Mouse (Mus musculus) kidney, postnatal 0 days (tissue): Measurements from ENCODE around the gene Pipox. TPM values are rescaled to one million over a fixed set of nuclear protein-coding genes. Genes with fewer than 3 reads are reported as not detected.

Source experiments
- ATAC-seq: fragments of 200-750 bp; cut with Nextera tagmentation; replicated peaks from 2 replicates; pipeline ENCODE4 v1.8.0; 2017; ENCODE audit warnings: low read depth, moderate number of reproducible peaks, moderate TSS enrichment, moderate library complexity; ENCODE audit not compliant: low FRiP score
- DNase-seq: peaks from one replicate; pipeline ENCODE4 v3.0.0-alpha.2; 2016; ENCODE audit warnings: low spot score
- H3K27ac ChIP-seq: fragments of 300-500 bp; sonication (generic); 2 replicates; pipeline ENCODE4 v1.5.1; 2014; ENCODE audit warnings: mild to moderate bottlenecking
- H3K27me3 ChIP-seq: fragments of 300-500 bp; sonication (generic); 2 replicates; pipeline ENCODE4 v1.6.1; 2014; ENCODE audit warnings: low read length, mixed read lengths; ENCODE audit not compliant: insufficient read depth
- H3K36me3 ChIP-seq: fragments of 300-500 bp; sonication (generic); 2 replicates; pipeline ENCODE4 v1.6.1; 2014; ENCODE audit warnings: low read length, mixed read lengths; ENCODE audit not compliant: insufficient read depth
- H3K4me1 ChIP-seq: fragments of 300-500 bp; sonication (generic); replicated peaks from 2 replicates; pipeline ENCODE4 v1.6.1; 2014; ENCODE audit warnings: antibody characterized with exemption, low read length, mixed read lengths; ENCODE audit not compliant: insufficient read depth
- H3K4me2 ChIP-seq: fragments of 300-500 bp; sonication (generic); 2 replicates; pipeline ENCODE4 v1.6.1; 2014; ENCODE audit warnings: mild to moderate bottlenecking, low read length, moderate library complexity, mixed read lengths
- H3K4me3 ChIP-seq: fragments of 300-500 bp; sonication (generic); replicated peaks from 2 replicates; pipeline ENCODE4 v1.5.1; 2014; ENCODE audit warnings: low read depth, low read length
- H3K9ac ChIP-seq: fragments of 300-500 bp; sonication (generic); 2 replicates; pipeline ENCODE4 v1.6.1; 2014; ENCODE audit warnings: low read depth, low read length
- H3K9me3 ChIP-seq: fragments of 300-500 bp; sonication (generic); replicated peaks from 2 replicates; pipeline ENCODE4 v1.6.1; 2016; ENCODE audit warnings: low read length, inconsistent platforms, mixed read lengths
- CTCF ChIP-seq: IDR thresholded peaks from 2 replicates; pipeline ENCODE4 v1.5.1; 2016; ENCODE audit warnings: antibody characterized with exemption, low read depth, mild to moderate bottlenecking, moderate library complexity
- WGBS: fragments of 180-500 bp; shearing (Covaris S2); extraction: QIAGEN DNeasy Blood & Tissue Kit; methylation state at CpG from one replicate; pipeline ENCODE4 v1.1.7; 2014; 5-methylcytosine and 5-hydroxymethylcytosine counted together
- polyA plus RNA-seq: library from polyadenylated mRNA; unstranded; fragments of >200 nt; fragmentation: Nextera tagmentation; extraction: Ambion mirVana; gene quantifications from 2 replicates; pipeline ENCODE4 v1.2.1, GENCODE M21; 2015

The Pipox gene
- polyA plus RNA-seq, 1 experiment from 2014 or later = 20.9 TPM

- H3K4me1 ChIP-seq = peaks cover 3% of the 10 kb centered on the region; the same call in 1 of the 2 replicates
These were observed 15.9 kb upstream of the Pipox start for GRCm38 (mm10) chr11:77909776-77910175.

DNA sequence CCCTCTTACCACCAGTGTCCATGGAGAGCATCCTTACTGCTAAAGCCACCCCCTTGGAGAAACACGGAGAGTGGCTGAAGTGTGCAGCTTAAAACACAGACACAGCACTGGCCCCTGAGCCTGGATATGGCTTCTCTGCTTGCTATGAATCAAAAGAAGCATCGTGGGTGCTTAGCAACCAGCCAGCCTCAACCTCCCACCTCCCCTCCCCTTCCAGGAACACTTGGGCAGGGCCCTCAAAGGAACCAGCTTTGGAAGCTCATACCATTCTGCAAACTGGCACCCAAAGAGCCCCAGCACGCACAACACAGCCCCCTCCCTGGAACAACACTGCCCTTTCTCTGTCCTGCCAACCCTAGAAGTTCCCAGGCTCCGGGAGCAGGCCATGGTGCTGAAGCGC is 15.5 kb upstream of the Pipox start:
- H3K36me3 ChIP-seq = no peaks in the 10 kb centered on the region
- H3K4me3 ChIP-seq = no peak overlapping the region
- TF ChIP-seq CTCF = no peak
- no peak overlapping the region for H3K4me2 ChIP-seq
- no peak overlapping the region for H3K9ac ChIP-seq
- no peaks in the 10 kb centered on the region for H3K9me3 ChIP-seq
- no peak overlapping the region for H3K27ac ChIP-seq
- peaks cover 3% of the 10 kb centered on the region; the same call in 1 of the 2 replicates for H3K4me1 ChIP-seq
- peaks cover 8% of the 10 kb centered on the region; the same call in 1 of the 2 replicates for H3K27me3 ChIP-seq
- DNase-seq (no peak), ATAC-seq (no peak)
- WGBS = 24% methylated on average over 5 of the region's 5 CpGs

More at GRCm38 (mm10) chr11:77909776-77910175, 15.9 kb upstream of the Pipox start:
- DNase-seq (no peak), ATAC-seq (no peak)
- no peak for TF ChIP-seq CTCF
- no peak overlapping the region for H3K4me3 ChIP-seq
- H3K9me3 ChIP-seq = no peaks in the 10 kb centered on the region
- no peaks in the 10 kb centered on the region for H3K36me3 ChIP-seq
- H3K4me2 ChIP-seq = no peak overlapping the region
- 17% methylated on average over 6 of the region's 6 CpGs for WGBS
- no peak overlapping the region for H3K9ac ChIP-seq
- H3K27me3 ChIP-seq = peaks cover 11% of the 10 kb centered on the region
- H3K27ac ChIP-seq = no peak overlapping the region

GRCm38 (mm10) chr11:77908468-77908867 is 14.6 kb upstream of the Pipox start:
- Histone ChIP-seq H3K9ac (no peak overlapping the region), H3K4me1 (peaks cover 3% of the 10 kb centered on the region; the same call in 1 of the 2 replicates), H3K4me3 (no peak overlapping the region), H3K27me3 (peaks cover 4% of the 10 kb centered on the region; the same call in 1 of the 2 replicates), H3K4me2 (no peak overlapping the region), H3K27ac (no peak overlapping the region), H3K9me3 (no peaks in the 10 kb centered on the region), H3K36me3 (no peaks in the 10 kb centered on the region)
- no peak for ATAC-seq
- DNase-seq = no peak
- no peak for TF ChIP-seq CTCF
- WGBS = 73% methylated on average over 4 of the region's 4 CpGs

DNA sequence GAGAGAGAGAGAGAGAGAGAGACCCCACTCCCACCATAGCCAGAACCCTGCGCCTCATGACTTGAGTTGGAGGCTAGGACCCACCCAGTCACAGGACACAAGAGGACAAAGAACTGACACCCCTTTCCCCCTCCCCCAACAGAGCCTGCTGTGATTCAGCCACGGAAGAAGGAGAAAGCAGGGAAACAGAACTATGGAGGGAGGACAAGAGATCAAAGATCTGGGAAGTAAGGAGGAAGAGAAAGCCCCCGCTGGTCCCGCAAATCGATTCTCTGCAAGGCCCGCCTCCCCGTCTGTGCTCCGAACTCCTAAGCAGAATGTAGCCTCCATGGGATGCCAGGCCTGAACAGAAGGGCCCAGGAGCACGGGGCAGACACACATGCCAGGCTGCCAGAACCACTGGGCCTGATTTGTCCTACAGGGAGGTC is 12.9 kb upstream of the Pipox start:
- WGBS = 14% methylated on average over 8 of the region's 9 CpGs
- H3K9ac ChIP-seq = no peak overlapping the region
- no peak overlapping the region for H3K27ac ChIP-seq
- no peak for TF ChIP-seq CTCF
- ATAC-seq (no peak), DNase-seq (no peak)
- no peaks in the 10 kb centered on the region for H3K9me3 ChIP-seq
- no peak overlapping the region for H3K4me3 ChIP-seq
- peaks cover 4% of the 10 kb centered on the region; the same call in 1 of the 2 replicates for H3K27me3 ChIP-seq
- H3K4me1 ChIP-seq = peaks cover 3% of the 10 kb centered on the region; the same call in 1 of the 2 replicates
- no peaks in the 10 kb centered on the region for H3K36me3 ChIP-seq
- H3K4me2 ChIP-seq = no peak overlapping the region

GRCm38 (mm10) chr11:77906097-77906687 is 12.3 kb upstream of the Pipox start:
- 49% methylated on average over 19 of the region's 19 CpGs for WGBS
- no peak for DNase-seq
- Histone ChIP-seq H3K4me2 (no peak overlapping the region), H3K36me3 (no peaks in the 10 kb centered on the region), H3K4me1 (peaks cover 3% of the 10 kb centered on the region; the same call in 1 of the 2 replicates), H3K4me3 (no peak overlapping the region), H3K9me3 (no peaks in the 10 kb centered on the region), H3K9ac (no peak overlapping the region), H3K27me3 (peaks cover 4% of the 10 kb centered on the region; the same call in 1 of the 2 replicates), H3K27ac (no peak overlapping the region)
- no peak for ATAC-seq
- no peak for TF ChIP-seq CTCF

- ATAC-seq (no peak), DNase-seq (no peak)
- WGBS = 43% methylated on average over 1 of the region's 1 CpGs
- H3K27me3 ChIP-seq = peaks cover 4% of the 10 kb centered on the region; the same call in 1 of the 2 replicates
- no peak overlapping the region for H3K4me3 ChIP-seq
- H3K9ac ChIP-seq = no peak overlapping the region
- peaks cover 3% of the 10 kb centered on the region; the same call in 1 of the 2 replicates for H3K4me1 ChIP-seq
- no peak overlapping the region for H3K27ac ChIP-seq
- TF ChIP-seq CTCF = no peak
- no peak overlapping the region for H3K4me2 ChIP-seq
- H3K36me3 ChIP-seq = no peaks in the 10 kb centered on the region
- no peaks in the 10 kb centered on the region for H3K9me3 ChIP-seq
These were observed 10.8 kb upstream of the Pipox start for GRCm38 (mm10) chr11:77904707-77905106.
